Mouse (Mus musculus) limb, embryonic 11.5 days (tissue): ENCODE measurements at regions not wholly inside any gene's neighbourhood (a gene's known extent, or its start where the extent isn't known, plus 50 kb on each side); places are given as distances from the start of the nearest gene placed in this dataset.

Experiments
- ATAC-seq: fragments of 200-750 bp; cut with Nextera tagmentation; 2 replicates; pipeline ENCODE4 v1.8.0; 2017; ENCODE audit warnings: low read depth; ENCODE audit not compliant: insufficient number of reproducible peaks, low FRiP score, low TSS enrichment
- DNase-seq: peaks from one replicate; pipeline ENCODE4 v3.0.0-alpha.2; 2015; ENCODE audit warnings: low spot score
- H3K27ac ChIP-seq: fragments of 300-500 bp; sonication (generic); replicated peaks from 2 replicates; pipeline ENCODE4 v1.5.1; 2014; ENCODE audit warnings: low read depth, mild to moderate bottlenecking, low read length
- H3K27me3 ChIP-seq: fragments of 300-500 bp; sonication (generic); 2 replicates; pipeline ENCODE4 v1.6.1; 2014; ENCODE audit warnings: mild to moderate bottlenecking, low read length, mixed read lengths; ENCODE audit not compliant: control insufficient read depth, insufficient read depth
- H3K36me3 ChIP-seq: fragments of 300-500 bp; sonication (generic); 2 replicates; pipeline ENCODE4 v1.6.1; 2014; ENCODE audit warnings: mild to moderate bottlenecking, low read length, moderate library complexity, mixed read lengths; ENCODE audit not compliant: control insufficient read depth, insufficient read depth
- H3K4me1 ChIP-seq: fragments of 300-500 bp; sonication (generic); 2 replicates; pipeline ENCODE4 v1.6.1; 2014; ENCODE audit warnings: low read length, mixed read lengths; ENCODE audit not compliant: control insufficient read depth, insufficient read depth
- H3K4me2 ChIP-seq: fragments of 300-500 bp; sonication (generic); 2 replicates; pipeline ENCODE4 v1.6.1; 2014; ENCODE audit warnings: low read depth, mild to moderate bottlenecking, moderate library complexity; ENCODE audit not compliant: severe bottlenecking
- H3K4me3 ChIP-seq: fragments of 300-500 bp; sonication (generic); 2 replicates; pipeline ENCODE4 v1.5.1; 2014; ENCODE audit warnings: low read depth, low read length
- H3K9ac ChIP-seq: fragments of 300-500 bp; sonication (generic); 2 replicates; pipeline ENCODE4 v1.6.1; 2014; ENCODE audit warnings: mild to moderate bottlenecking, low read length
- H3K9me3 ChIP-seq: fragments of 300-500 bp; sonication (generic); 2 replicates; pipeline ENCODE4 v1.6.1; 2016; ENCODE audit warnings: low read length; ENCODE audit not compliant: control insufficient read depth
- WGBS: fragments of 180-500 bp; shearing (Covaris S2); extraction: QIAGEN DNeasy Blood & Tissue Kit; methylation state at CpG from one replicate; pipeline ENCODE4 v1.1.7; 2014; 5-methylcytosine and 5-hydroxymethylcytosine counted together

DNA sequence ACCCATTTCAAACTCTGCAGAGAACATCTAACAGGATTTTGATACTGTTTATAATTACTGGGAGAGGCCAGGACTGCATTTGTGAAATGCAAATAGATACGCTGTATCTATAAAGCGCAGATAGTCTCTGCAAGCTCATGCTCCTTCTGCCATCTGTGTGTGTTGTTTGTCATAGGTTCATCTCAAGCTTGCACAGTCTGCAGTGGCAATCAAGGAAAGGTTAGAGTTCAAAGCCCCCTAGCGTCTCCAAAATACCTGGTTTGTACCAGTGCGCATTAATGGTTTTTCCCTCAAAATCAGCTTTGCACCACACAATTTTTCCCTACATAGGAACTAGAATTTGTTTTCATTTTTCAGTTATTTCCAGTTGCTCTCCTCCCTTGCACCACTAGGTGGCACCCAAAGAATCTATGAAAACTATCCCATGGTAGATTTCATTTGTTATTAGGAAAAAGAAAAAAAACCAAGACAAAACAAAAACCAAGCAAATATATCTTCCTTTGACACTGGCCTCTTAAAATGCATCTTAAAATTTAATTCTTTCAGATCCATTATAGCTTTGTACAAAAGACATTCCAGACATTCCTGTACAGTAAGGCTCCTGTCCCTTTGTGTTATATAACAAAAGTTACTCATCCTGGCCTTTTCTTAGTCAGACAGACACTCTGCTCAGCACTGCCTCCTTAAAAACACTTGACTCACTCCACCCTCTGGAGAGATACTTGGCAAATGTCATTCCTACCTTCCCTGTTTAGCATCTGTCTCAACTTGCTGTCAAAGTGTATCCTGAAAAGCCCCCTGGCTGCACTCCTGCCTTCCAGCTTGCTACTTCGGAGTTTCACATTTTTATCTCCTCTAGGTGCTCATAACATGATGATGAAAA lies 92.7 kb upstream of the Rap2b start:
- H3K4me2 ChIP-seq, result no peak overlapping the region
- H3K36me3 ChIP-seq, result no peaks in the 10 kb centered on the region
- no peak overlapping the region for H3K9ac ChIP-seq
- H3K27me3 ChIP-seq, result no peaks in the 10 kb centered on the region
- H3K4me3 ChIP-seq, result no peak overlapping the region
- no peaks in the 10 kb centered on the region for H3K9me3 ChIP-seq
- H3K4me1 ChIP-seq, result no peaks in the 10 kb centered on the region
- no peak for ATAC-seq
- DNase-seq, result peak; percentile 39
- 78% methylated on average over 5 of the region's 5 CpGs for WGBS
- H3K27ac ChIP-seq, result no peak overlapping the region

GRCm38 (mm10) chr3:61285924-61286520 lies 75.4 kb upstream of the Rap2b start:
- ATAC-seq (no peak), DNase-seq (no peak)
- Histone ChIP-seq H3K9ac (no peak overlapping the region), H3K9me3 (no peaks in the 10 kb centered on the region), H3K4me2 (no peak overlapping the region), H3K4me3 (no peak overlapping the region), H3K27ac (no peak overlapping the region), H3K27me3 (no peaks in the 10 kb centered on the region), H3K36me3 (no peaks in the 10 kb centered on the region), H3K4me1 (no peaks in the 10 kb centered on the region)
- 77% methylated on average over 10 of the region's 10 CpGs for WGBS

DNA sequence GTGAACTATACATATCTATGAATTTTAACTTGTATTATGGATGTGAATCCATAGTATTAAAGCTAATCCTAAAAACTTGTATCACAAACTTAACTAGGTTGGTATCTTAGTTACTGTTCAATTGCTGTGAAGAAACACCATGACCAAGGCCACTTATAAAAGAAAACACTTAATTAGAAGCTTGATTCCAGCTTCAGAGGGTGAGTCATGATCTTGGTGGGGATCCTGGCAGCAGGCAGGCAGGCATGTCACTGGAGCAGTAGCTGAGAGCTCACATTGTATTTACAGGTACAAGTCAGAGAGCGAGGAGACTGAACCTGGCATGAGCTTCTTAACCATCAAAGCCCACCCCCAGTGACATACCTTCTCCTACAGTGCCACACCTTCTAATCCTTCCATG lies 73.2 kb upstream of the Rap2b start:
- ATAC-seq (no peak), DNase-seq (no peak)
- Histone ChIP-seq H3K4me2 (no peak overlapping the region), H3K27me3 (no peaks in the 10 kb centered on the region), H3K4me3 (no peak overlapping the region), H3K27ac (no peak overlapping the region), H3K9me3 (no peaks in the 10 kb centered on the region), H3K9ac (no peak overlapping the region), H3K4me1 (no peaks in the 10 kb centered on the region), H3K36me3 (no peaks in the 10 kb centered on the region)
- WGBS, result 88% methylated on average over 1 of the region's 1 CpGs

- H3K27ac ChIP-seq, result no peak overlapping the region
- DNase-seq (no peak), ATAC-seq (no peak)
- no peaks in the 10 kb centered on the region for H3K36me3 ChIP-seq
- 79% methylated on average over 6 of the region's 6 CpGs for WGBS
- H3K27me3 ChIP-seq, result no peaks in the 10 kb centered on the region
- H3K4me3 ChIP-seq, result no peak overlapping the region
- no peak overlapping the region for H3K9ac ChIP-seq
- H3K9me3 ChIP-seq, result no peaks in the 10 kb centered on the region
- H3K4me2 ChIP-seq, result no peak overlapping the region
- H3K4me1 ChIP-seq, result no peaks in the 10 kb centered on the region
These were observed 66.6 kb upstream of the Rap2b start for GRCm38 (mm10) chr3:61294855-61295254.

DNA sequence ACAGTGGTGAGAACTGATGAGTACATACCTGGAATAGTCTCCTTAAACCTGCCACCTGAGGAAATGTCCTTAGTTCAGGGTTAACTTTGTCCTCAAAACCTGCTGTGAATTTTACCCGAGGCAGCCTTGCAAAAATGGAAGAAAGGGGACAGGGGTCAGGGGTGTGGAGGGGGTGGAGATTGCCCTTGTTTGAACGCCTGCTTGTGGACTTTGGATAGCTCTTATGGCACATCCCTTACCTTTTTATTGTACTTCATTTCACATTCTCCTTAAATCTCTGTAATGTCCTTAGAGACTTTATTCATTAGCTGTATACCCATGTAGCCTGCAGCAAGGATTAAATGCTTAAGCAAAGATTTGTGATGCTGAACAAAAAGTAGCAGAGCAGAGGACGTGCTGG lies 64.1 kb upstream of the Rap2b start:
- Histone ChIP-seq H3K36me3 (no peaks in the 10 kb centered on the region), H3K4me3 (no peak overlapping the region), H3K4me1 (no peaks in the 10 kb centered on the region), H3K4me2 (no peak overlapping the region), H3K27me3 (no peaks in the 10 kb centered on the region), H3K9me3 (no peaks in the 10 kb centered on the region), H3K27ac (no peak overlapping the region), H3K9ac (no peak overlapping the region)
- DNase-seq, result no peak
- ATAC-seq, result no peak
- WGBS, result 71% methylated on average over 3 of the region's 3 CpGs

GRCm38 (mm10) chr3:61302214-61302613 lies 59.2 kb upstream of the Rap2b start:
- Histone ChIP-seq H3K4me1 (no peaks in the 10 kb centered on the region), H3K27me3 (no peaks in the 10 kb centered on the region), H3K36me3 (no peaks in the 10 kb centered on the region), H3K9ac (no peak overlapping the region), H3K27ac (no peak overlapping the region), H3K4me2 (no peak overlapping the region), H3K9me3 (no peaks in the 10 kb centered on the region), H3K4me3 (no peak overlapping the region)
- WGBS, result 89% methylated on average over 3 of the region's 3 CpGs
- DNase-seq (no peak), ATAC-seq (no peak)

- no peak overlapping the region for H3K9ac ChIP-seq
- 62% methylated on average over 3 of the region's 3 CpGs for WGBS
- DNase-seq, result no peak
These were observed 58.0 kb upstream of the Rap2b start for GRCm38 (mm10) chr3:61303485-61303884.

DNA sequence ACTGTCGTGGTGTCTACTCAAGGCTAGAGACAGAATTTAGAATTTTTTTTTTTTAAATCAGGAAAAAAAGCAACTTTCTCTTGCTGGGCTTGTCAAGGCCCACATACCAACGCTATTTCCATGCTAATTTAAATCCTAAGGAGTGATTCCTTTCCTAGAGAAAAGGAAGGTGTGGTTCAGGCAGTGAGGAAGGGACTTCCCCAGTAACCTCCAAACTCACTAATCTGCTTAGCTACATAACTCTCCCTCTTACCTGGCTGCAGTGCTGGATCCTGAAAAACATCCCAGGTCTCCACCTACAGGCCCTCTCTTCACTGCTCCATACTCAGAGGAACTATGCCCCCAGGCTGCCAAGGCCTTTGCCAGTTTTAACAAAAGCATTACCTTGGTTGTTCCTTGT lies 55.1 kb upstream of the Rap2b start:
- no peak overlapping the region for H3K9ac ChIP-seq
- 51% methylated on average over 2 of the region's 2 CpGs for whole genome bisulfite sequencing
- H3K36me3 ChIP-seq, result no peaks in the 10 kb centered on the region
- no peaks in the 10 kb centered on the region for H3K4me1 ChIP-seq
- H3K4me3 ChIP-seq, result no peak overlapping the region
- H3K27ac ChIP-seq, result no peak overlapping the region
- H3K27me3 ChIP-seq, result no peaks in the 10 kb centered on the region
- DNase-seq, result no peak
- H3K9me3 ChIP-seq, result no peaks in the 10 kb centered on the region
- H3K4me2 ChIP-seq, result no peak overlapping the region
- no peak for ATAC-seq

More at GRCm38 (mm10) chr3:61303485-61303884, 58.0 kb upstream of the Rap2b start:
- no peaks in the 10 kb centered on the region for H3K4me1 ChIP-seq
- no peak overlapping the region for H3K27ac ChIP-seq
- no peak overlapping the region for H3K4me2 ChIP-seq
- H3K36me3 ChIP-seq, result no peaks in the 10 kb centered on the region
- no peaks in the 10 kb centered on the region for H3K27me3 ChIP-seq
- no peaks in the 10 kb centered on the region for H3K9me3 ChIP-seq
- ATAC-seq, result no peak
- no peak overlapping the region for H3K4me3 ChIP-seq
